Mouse (Mus musculus) lung, postnatal 0 days (tissue): Measurements from ENCODE around the gene Ncor2. TPM values are rescaled to one million over a fixed set of nuclear protein-coding genes. Genes with fewer than 3 reads are reported as not detected.

Experiments
- ATAC-seq: fragments of 200-750 bp; cut with Nextera tagmentation; 2 replicates; pipeline ENCODE4 v1.8.0; 2017; ENCODE audit warnings: moderate library complexity
- DNase-seq: peaks from one replicate; pipeline ENCODE4 v3.0.0-alpha.2; 2016; ENCODE audit warnings: low spot score
- H3K27ac ChIP-seq: fragments of 300-500 bp; sonication (generic); 2 replicates; pipeline ENCODE4 v1.5.1; 2014; ENCODE audit warnings: antibody characterized with exemption, mild to moderate bottlenecking, low read length, mixed read lengths
- H3K27me3 ChIP-seq: fragments of 300-500 bp; sonication (generic); replicated peaks from 2 replicates; pipeline ENCODE4 v1.6.1; 2014; ENCODE audit warnings: low read length, mixed read lengths; ENCODE audit not compliant: insufficient read depth
- H3K36me3 ChIP-seq: fragments of 300-500 bp; sonication (generic); 2 replicates; pipeline ENCODE4 v1.6.1; 2014; ENCODE audit warnings: low read length, mixed read lengths; ENCODE audit not compliant: insufficient read depth
- H3K4me1 ChIP-seq: fragments of 300-500 bp; sonication (generic); 2 replicates; pipeline ENCODE4 v1.6.1; 2014; ENCODE audit warnings: antibody characterized with exemption, low read depth, low read length, mixed read lengths; ENCODE audit not compliant: insufficient read depth
- H3K4me2 ChIP-seq: fragments of 300-500 bp; sonication (generic); replicated peaks from 2 replicates; pipeline ENCODE4 v1.6.1; 2014; ENCODE audit warnings: low read depth, mild to moderate bottlenecking, low read length, moderate library complexity, mixed read lengths
- H3K4me3 ChIP-seq: fragments of 300-500 bp; sonication (generic); 2 replicates; pipeline ENCODE4 v1.5.1; 2014; ENCODE audit warnings: low read depth, low read length
- H3K9ac ChIP-seq: fragments of 300-500 bp; sonication (generic); replicated peaks from 2 replicates; pipeline ENCODE4 v1.6.1; 2014; ENCODE audit warnings: low read depth, mild to moderate bottlenecking
- H3K9me3 ChIP-seq: fragments of 300-500 bp; sonication (generic); 2 replicates; pipeline ENCODE4 v1.6.1; 2016; ENCODE audit warnings: low read length, mixed read lengths
- CTCF ChIP-seq: IDR thresholded peaks from 2 replicates; pipeline ENCODE4 v1.5.1; 2016; ENCODE audit warnings: antibody characterized with exemption, mild to moderate bottlenecking
- EP300 ChIP-seq: IDR thresholded peaks from 2 replicates; pipeline ENCODE4 v1.6.1; 2016; ENCODE audit warnings: antibody characterized with exemption, mild to moderate bottlenecking, control low read depth
- WGBS: fragments of 180-500 bp; shearing (Covaris S2); extraction: QIAGEN DNeasy Blood & Tissue Kit; methylation state at CpG from one replicate; pipeline ENCODE4 v1.1.7; 2014; 5-methylcytosine and 5-hydroxymethylcytosine counted together
- polyA plus RNA-seq: library from polyadenylated mRNA; unstranded; fragments of >200 nt; fragmentation: Nextera tagmentation; extraction: Ambion mirVana; gene quantifications from 2 replicates; pipeline ENCODE4 v1.2.1, GENCODE M21; 2015

Gene Ncor2
- polyA plus RNA-seq, 1 experiment from 2014 or later, result 20.2 TPM

- no peaks in the 10 kb centered on the region for H3K4me1 ChIP-seq
Measured at GRCm38 (mm10) chr5:125098692-125099091, 80.3 kb downstream of the Ncor2 start.

GRCm38 (mm10) chr5:125096368-125096767 lies 82.7 kb downstream of the Ncor2 start:
- no peaks in the 10 kb centered on the region for H3K9me3 ChIP-seq
- H3K36me3 ChIP-seq, result peaks cover under 1% of the 10 kb centered on the region; the same call in 1 of the 2 replicates
- peak overlapping the region; percentile 47; the same call in 1 of the 2 replicates for H3K27ac ChIP-seq
- no peaks in the 10 kb centered on the region for H3K4me1 ChIP-seq
- no peak overlapping the region for H3K9ac ChIP-seq
- TF ChIP-seq CTCF (no peak), EP300 (no peak)
- no peak overlapping the region for H3K4me2 ChIP-seq
- peak; percentile 43 for ATAC-seq
- peak; percentile 62 for DNase-seq
- WGBS, result 59% methylated on average over 11 of the region's 11 CpGs
- no peak overlapping the region for H3K4me3 ChIP-seq
- no peaks in the 10 kb centered on the region for H3K27me3 ChIP-seq

More at GRCm38 (mm10) chr5:125098692-125099091, 80.3 kb downstream of the Ncor2 start:
- Histone ChIP-seq H3K4me3 (no peak overlapping the region), H3K9me3 (no peaks in the 10 kb centered on the region), H3K27ac (no peak overlapping the region), H3K4me2 (no peak overlapping the region), H3K36me3 (peaks cover 4% of the 10 kb centered on the region; the same call in 1 of the 2 replicates), H3K9ac (no peak overlapping the region), H3K27me3 (no peaks in the 10 kb centered on the region)
- ATAC-seq (no peak), DNase-seq (no peak)
- TF ChIP-seq CTCF, result no peak
- TF ChIP-seq EP300, result no peak
- WGBS, result 80% methylated on average over 9 of the region's 9 CpGs

- H3K4me2 ChIP-seq, result no peak overlapping the region
- no peaks in the 10 kb centered on the region for H3K9me3 ChIP-seq
- DNase-seq, result peak; percentile 92
- TF ChIP-seq EP300 (peak; percentile 79), CTCF (no peak)
- no peaks in the 10 kb centered on the region for H3K4me1 ChIP-seq
- ATAC-seq, result peak; percentile 86
- H3K4me3 ChIP-seq, result no peak overlapping the region
- no peak overlapping the region for H3K9ac ChIP-seq
- WGBS, result 65% methylated on average over 14 of the region's 14 CpGs
- H3K27ac ChIP-seq, result peak overlapping the region; percentile 54
- H3K27me3 ChIP-seq, result no peaks in the 10 kb centered on the region
- peaks cover 6% of the 10 kb centered on the region for H3K36me3 ChIP-seq
Measured at GRCm38 (mm10) chr5:125095525-125096175, 83.4 kb downstream of the Ncor2 start.

GRCm38 (mm10) chr5:125093795-125094194 lies 85.2 kb downstream of the Ncor2 start:
- H3K9me3 ChIP-seq, result 0 out of 2 replicates have a peak, but pooled peaks cover 3% of the 10 kb centered on the region
- no peak overlapping the region for H3K4me2 ChIP-seq
- 61% methylated on average over 5 of the region's 5 CpGs for WGBS
- ATAC-seq (no peak), DNase-seq (no peak)
- H3K4me1 ChIP-seq, result no peaks in the 10 kb centered on the region
- peaks cover 25% of the 10 kb centered on the region for H3K36me3 ChIP-seq
- no peak overlapping the region for H3K4me3 ChIP-seq
- TF ChIP-seq CTCF (no peak), EP300 (no peak)
- H3K27me3 ChIP-seq, result no peaks in the 10 kb centered on the region
- H3K9ac ChIP-seq, result no peak overlapping the region
- H3K27ac ChIP-seq, result no peak overlapping the region

GRCm38 (mm10) chr5:125088076-125088475 lies 90.9 kb downstream of the Ncor2 start:
- ATAC-seq, result no peak
- Histone ChIP-seq H3K9ac (no peak overlapping the region), H3K4me2 (no peak overlapping the region), H3K27ac (no peak overlapping the region), H3K36me3 (peaks cover 38% of the 10 kb centered on the region), H3K4me3 (no peak overlapping the region), H3K9me3 (0 out of 2 replicates have a peak, but pooled peaks cover 3% of the 10 kb centered on the region), H3K4me1 (no peaks in the 10 kb centered on the region), H3K27me3 (no peaks in the 10 kb centered on the region)
- WGBS, result 83% methylated on average over 6 of the region's 6 CpGs
- TF ChIP-seq EP300, result no peak
- no peak for TF ChIP-seq CTCF
- no peak for DNase-seq

- ATAC-seq, result no peak
- 80% methylated on average over 8 of the region's 8 CpGs for WGBS
Measured at GRCm38 (mm10) chr5:125085097-125085617, 93.9 kb downstream of the Ncor2 start.

More at GRCm38 (mm10) chr5:125085097-125085617, 93.9 kb downstream of the Ncor2 start:
- Histone ChIP-seq H3K27me3 (no peaks in the 10 kb centered on the region), H3K4me1 (peaks cover 18% of the 10 kb centered on the region), H3K27ac (no peak overlapping the region), H3K9me3 (0 out of 2 replicates have a peak, but pooled peaks cover 3% of the 10 kb centered on the region), H3K4me3 (no peak overlapping the region), H3K36me3 (peaks cover 27% of the 10 kb centered on the region), H3K9ac (no peak overlapping the region), H3K4me2 (no peak overlapping the region)
- no peak for DNase-seq
- TF ChIP-seq CTCF (no peak), EP300 (no peak)
